Mouse (Mus musculus) ES-Bruce4 (cell line): ENCODE results near the gene Lce1k. TPM values are rescaled to one million over a fixed set of nuclear protein-coding genes. Genes with fewer than 3 reads are reported as not detected.

Source experiments
- H3K27ac ChIP-seq: 2 replicates; pipeline ENCODE4 v1.5.1; 2012; ENCODE audit warnings: low read length, inconsistent platforms; ENCODE audit not compliant: insufficient read depth
- H3K27me3 ChIP-seq: 2 replicates; pipeline ENCODE4 v1.6.1; 2012; ENCODE audit warnings: mild to moderate bottlenecking, low read length, inconsistent platforms; ENCODE audit not compliant: control insufficient read depth, poor library complexity, insufficient read depth, severe bottlenecking
- H3K36me3 ChIP-seq: 2 replicates; pipeline ENCODE4 v1.6.1; 2012; ENCODE audit warnings: inconsistent platforms, mild to moderate bottlenecking, low read length, moderate library complexity; ENCODE audit not compliant: control insufficient read depth, poor library complexity, insufficient read depth, severe bottlenecking
- H3K4me1 ChIP-seq: one replicate; pipeline ENCODE4 v1.8.1; 2011; ENCODE audit warnings: low read length; ENCODE audit not compliant: control insufficient read depth, insufficient read depth
- H3K4me3 ChIP-seq: 2 replicates; pipeline ENCODE4 v1.5.1; 2011; ENCODE audit warnings: low read depth, mild to moderate bottlenecking, low read length
- H3K9ac ChIP-seq: 2 replicates; pipeline ENCODE4 v1.6.1; 2012; ENCODE audit warnings: low read depth, mild to moderate bottlenecking, inconsistent platforms; ENCODE audit not compliant: poor library complexity, severe bottlenecking
- H3K9me3 ChIP-seq: replicated peaks from 2 replicates; pipeline ENCODE4 v1.6.1; 2012; ENCODE audit warnings: mild to moderate bottlenecking, low read length, inconsistent platforms; ENCODE audit not compliant: control insufficient read depth, poor library complexity, insufficient read depth, severe bottlenecking
- CTCF ChIP-seq: IDR thresholded peaks from one replicate; pipeline ENCODE4 v1.8.1; 2011; ENCODE audit warnings: low read depth, low read length
- EP300 ChIP-seq: IDR thresholded peaks from 2 replicates; pipeline ENCODE4 v1.6.1; 2011; ENCODE audit warnings: low read depth, low read length; ENCODE audit not compliant: insufficient read depth
- POLR2A ChIP-seq: IDR thresholded peaks from one replicate; pipeline ENCODE4 v1.8.1; 2011; ENCODE audit warnings: low read length; ENCODE audit not compliant: insufficient read depth
- polyA plus RNA-seq: library from polyadenylated mRNA; stranded (reverse); fragments of >200 nt; gene quantifications from 2 replicates; pipeline ENCODE4 v1.2.4, GENCODE M21; 2011; ENCODE audit warnings: low read depth; ENCODE audit not compliant: missing spikeins, insufficient read depth, insufficient read length

Lce1k gene
- polyA plus RNA-seq, 1 experiment, result not detected

DNA sequence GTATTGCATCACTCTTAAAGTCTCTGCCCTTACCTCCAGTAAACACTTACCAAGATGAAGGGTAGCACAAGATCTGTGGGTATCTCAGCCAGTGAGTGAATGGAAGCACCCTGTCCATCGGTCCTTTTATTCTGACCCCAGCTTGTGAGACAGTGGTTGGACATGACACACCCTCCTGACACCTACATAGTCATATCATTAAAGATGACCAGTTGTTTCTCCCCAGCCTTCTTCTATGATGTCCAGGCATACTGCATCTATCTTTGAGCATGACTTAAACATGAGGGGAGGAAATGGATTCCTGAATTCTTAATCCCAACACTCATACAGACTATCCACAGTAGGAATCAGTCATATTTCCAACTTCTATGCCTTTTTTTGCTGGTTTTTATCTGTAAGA is 17.3 kb downstream of the Lce1k start, which contains the start of gene Lce1j:
TSS of gene Lce1j (minus strand) at position 101 of the 400 bp plus-strand sequence.
- H3K36me3 ChIP-seq, result no peaks in the 10 kb centered on the region
- H3K9ac ChIP-seq, result no peak within 1 kb of the TSS
- H3K27ac ChIP-seq, result no peak within 1 kb of the TSS
- H3K4me3 ChIP-seq, result no peak within 1 kb of the TSS
- TF ChIP-seq CTCF (no peak), POLR2A (no peak), EP300 (no peak)
- no peaks in the 10 kb centered on the region for H3K4me1 ChIP-seq
- no peaks in the 10 kb centered on the region for H3K9me3 ChIP-seq
- H3K27me3 ChIP-seq, result no peaks in the 10 kb centered on the region

DNA sequence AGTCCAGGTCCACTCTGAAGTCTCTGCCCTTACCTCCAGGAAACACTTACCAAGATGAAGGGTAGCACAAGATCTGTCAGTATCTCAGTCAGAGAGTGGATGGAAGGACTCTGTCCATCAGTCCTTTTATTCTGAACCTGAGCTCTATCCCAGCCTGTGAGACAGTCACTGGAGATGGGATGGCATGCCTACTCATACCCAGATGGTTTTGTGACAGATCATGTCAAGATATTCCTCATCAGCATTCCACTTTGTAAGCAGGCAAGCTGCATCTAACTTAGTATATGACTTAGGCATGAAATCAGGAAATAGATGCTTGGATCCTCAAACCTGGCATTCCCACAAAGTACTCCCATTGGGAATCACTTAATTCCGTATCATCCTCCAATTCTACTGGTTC is 28.9 kb downstream of the Lce1k start, which contains the start of gene Lce1i:
TSS of gene Lce1i (minus strand) at position 101 of the 400 bp plus-strand sequence.
- Histone ChIP-seq H3K4me1 (no peaks in the 10 kb centered on the region), H3K4me3 (no peak within 1 kb of the TSS), H3K9ac (no peak within 1 kb of the TSS), H3K27ac (no peak within 1 kb of the TSS), H3K9me3 (no peaks in the 10 kb centered on the region), H3K27me3 (no peaks in the 10 kb centered on the region), H3K36me3 (no peaks in the 10 kb centered on the region)
- no peak for TF ChIP-seq CTCF
- no peak for TF ChIP-seq POLR2A
- TF ChIP-seq EP300, result no peak

DNA sequence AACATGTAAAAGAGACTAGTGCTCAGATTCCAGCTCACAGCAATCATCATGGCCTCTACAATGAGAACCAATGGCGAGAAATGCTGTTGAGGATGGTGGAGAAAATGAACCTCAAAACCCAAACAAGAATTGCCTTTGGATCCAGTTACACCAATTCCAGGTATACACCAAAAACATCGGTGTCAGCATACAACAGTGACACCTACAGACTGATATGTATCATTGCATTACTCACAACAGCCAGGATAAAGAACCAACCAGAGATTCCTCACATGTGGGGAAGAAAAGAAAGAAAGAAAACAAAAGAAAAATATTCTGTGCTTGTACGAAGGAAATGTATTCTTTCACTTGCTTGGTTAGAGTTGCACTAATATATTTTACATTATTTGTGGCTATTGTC is 36.1 kb downstream of the Lce1k start:
- H3K27ac ChIP-seq, result no peak overlapping the region
- H3K36me3 ChIP-seq, result no peaks in the 10 kb centered on the region
- no peak overlapping the region for H3K9ac ChIP-seq
- H3K4me3 ChIP-seq, result no peak overlapping the region
- H3K9me3 ChIP-seq, result no peaks in the 10 kb centered on the region
- no peaks in the 10 kb centered on the region for H3K4me1 ChIP-seq
- no peaks in the 10 kb centered on the region for H3K27me3 ChIP-seq
- no peak for TF ChIP-seq POLR2A
- TF ChIP-seq CTCF, result no peak
- no peak for TF ChIP-seq EP300

DNA sequence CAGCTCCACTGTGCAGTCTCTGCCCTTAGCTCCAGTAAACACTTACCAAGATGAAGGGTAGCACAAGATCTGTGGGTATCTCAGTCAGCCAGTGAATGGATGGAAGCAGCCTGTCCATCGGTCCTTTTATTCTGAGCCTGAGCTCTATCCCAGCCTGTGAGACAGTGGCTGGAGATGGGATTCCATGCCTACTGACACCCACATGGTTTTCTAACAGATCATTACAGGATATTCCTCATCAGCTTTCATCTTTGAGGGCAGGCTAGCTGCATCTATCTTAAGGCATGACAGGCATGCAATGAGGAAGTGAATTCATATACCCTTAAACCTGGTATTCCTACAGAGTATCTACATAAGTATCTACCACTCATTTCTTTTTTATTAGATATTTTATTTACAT is 42.7 kb downstream of the Lce1k start, which contains the start of gene Lce1h:
TSS of gene Lce1h (minus strand) at position 101 of the 400 bp plus-strand sequence.
- no peaks in the 10 kb centered on the region for H3K27me3 ChIP-seq
- no peaks in the 10 kb centered on the region for H3K4me1 ChIP-seq
- H3K9me3 ChIP-seq, result no peaks in the 10 kb centered on the region
- no peak within 1 kb of the TSS for H3K9ac ChIP-seq
- H3K4me3 ChIP-seq, result no peak within 1 kb of the TSS
- no peak for TF ChIP-seq POLR2A
- TF ChIP-seq EP300, result no peak
- no peak for TF ChIP-seq CTCF
- no peak within 1 kb of the TSS for H3K27ac ChIP-seq
- H3K36me3 ChIP-seq, result no peaks in the 10 kb centered on the region

Other genes starting within 250 kb of the Lce1k start
- gene Ivl, start 234.2 kb downstream of the Lce1k start, polyA plus RNA-seq, result not detected in 2 replicates
- gene Smcp, start 218.9 kb downstream of the Lce1k start, polyA plus RNA-seq, result not detected in 2 replicates
- gene 2210017I01Rik, start 200.4 kb downstream of the Lce1k start, polyA plus RNA-seq, result not detected in 2 replicates
- gene Lce6a, start 186.2 kb downstream of the Lce1k start, polyA plus RNA-seq, result not detected in 2 replicates
- gene Lce1a1, start 159.6 kb downstream of the Lce1k start, polyA plus RNA-seq, result not detected in 2 replicates
- not detected in 2 replicates for gene Lce1b, start 151.0 kb downstream of the Lce1k start, polyA plus RNA-seq
- not detected in 2 replicates for gene Lce1a2, start 137.6 kb downstream of the Lce1k start, polyA plus RNA-seq
- not detected in 2 replicates for gene Lce1c, start 128.6 kb downstream of the Lce1k start, polyA plus RNA-seq
- gene Lce1d, start 120.7 kb downstream of the Lce1k start, polyA plus RNA-seq, result not detected in 2 replicates
- gene Lce1e, start 98.8 kb downstream of the Lce1k start, polyA plus RNA-seq, result not detected in 2 replicates
- gene Lce1f, start 87.5 kb downstream of the Lce1k start, polyA plus RNA-seq, result not detected in 2 replicates
- gene Gm38119, start 68.8 kb downstream of the Lce1k start, polyA plus RNA-seq, result not detected in 2 replicates
- gene Lce1g, start 55.6 kb downstream of the Lce1k start, polyA plus RNA-seq, result not detected in 2 replicates
- gene Lce1h, start 42.8 kb downstream of the Lce1k start, polyA plus RNA-seq, result not detected in 2 replicates
- not detected in 2 replicates for gene Lce1i, start 29.0 kb downstream of the Lce1k start, polyA plus RNA-seq
- gene Lce1j, start 17.4 kb downstream of the Lce1k start, polyA plus RNA-seq, result not detected in 2 replicates
- gene Kprp, start 19.4 kb upstream of the Lce1k start, polyA plus RNA-seq, result not detected in 2 replicates
- gene Lce1l, start 43.4 kb upstream of the Lce1k start, polyA plus RNA-seq, result not detected in 2 replicates
- not detected in 2 replicates for gene 2310050C09Rik, start 62.3 kb upstream of the Lce1k start, polyA plus RNA-seq
- gene Lce3a, start 118.3 kb upstream of the Lce1k start, polyA plus RNA-seq, result not detected in 2 replicates
- gene Lce3b, start 125.1 kb upstream of the Lce1k start, polyA plus RNA-seq, result not detected in 2 replicates
- not detected in 2 replicates for gene Lce3c, start 136.6 kb upstream of the Lce1k start, polyA plus RNA-seq
- not detected in 2 replicates for gene Lce3d, start 149.5 kb upstream of the Lce1k start, polyA plus RNA-seq
- gene Lce3e, start 159.2 kb upstream of the Lce1k start, polyA plus RNA-seq, result not detected in 2 replicates
- not detected in 2 replicates for gene Lce3f, start 184.3 kb upstream of the Lce1k start, polyA plus RNA-seq
- gene Crct1, start 207.8 kb upstream of the Lce1k start, polyA plus RNA-seq, result not detected in 2 replicates
- not detected in 2 replicates for gene Lce1m, start 211.2 kb upstream of the Lce1k start, polyA plus RNA-seq